Mouse (Mus musculus) bone marrow macrophage, adult 2 months (primary cell): Measurements from ENCODE around the gene Nxpe3.

Source experiments
- CTCF ChIP-seq: IDR thresholded peaks from 2 replicates; pipeline ENCODE4 v1.5.1; 2012; ENCODE audit warnings: low read depth, mild to moderate bottlenecking, low read length, moderate library complexity
- POLR2A ChIP-seq: IDR thresholded peaks from 2 replicates; pipeline ENCODE4 v1.6.1; 2012; ENCODE audit warnings: mild to moderate bottlenecking, low read depth, low read length, borderline replicate concordance

DNA sequence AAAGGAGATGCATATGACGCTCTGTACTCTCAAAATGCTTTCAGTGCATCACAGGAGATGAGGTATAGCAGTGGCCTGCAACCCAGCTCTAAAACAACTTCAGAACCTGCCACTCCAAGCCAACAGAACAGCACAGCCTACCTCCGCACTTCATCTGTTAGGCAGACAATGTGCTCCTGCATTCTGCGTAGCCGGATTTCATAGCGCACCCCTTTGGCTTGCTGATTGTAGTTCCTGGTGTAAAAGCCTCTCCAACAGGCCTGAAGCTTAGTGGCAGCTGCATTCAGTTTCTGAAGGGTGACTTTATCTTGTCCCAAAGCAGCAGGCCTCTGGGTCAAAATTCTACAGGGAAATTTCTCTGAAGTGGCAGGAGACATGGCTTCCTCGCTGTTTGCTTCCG is 19.6 kb upstream of the Nxpe3 start:
- TF ChIP-seq CTCF (no peak), POLR2A (no peak)
